Mouse (Mus musculus) MEL (cell line): ENCODE data around the gene Gfpt1. TPM values are rescaled to one million over a fixed set of nuclear protein-coding genes. Genes with fewer than 3 reads are reported as not detected.
A peak's percentile ranks its signal among the peaks of the same experiment; 100 is the strongest.

Experiments used
- DNase-seq: peaks from one replicate; pipeline ENCODE4 v3.0.0; 2011; ENCODE audit warnings: low read depth, low spot score
- H3K27ac ChIP-seq: 2 replicates; pipeline ENCODE4 v1.5.1; 2012; ENCODE audit warnings: low read depth, mild to moderate bottlenecking, control low read depth, low read length, moderate library complexity; ENCODE audit not compliant: control insufficient read depth
- H3K27me3 ChIP-seq, 2 experiments: fragments of 150-350 bp in 1 of 2; sonication (generic) in 1 of 2; 2 replicates each; pipeline ENCODE4 v1.6.1; 2012; ENCODE audit warnings: low read length in 2 of 2, mild to moderate bottlenecking in 2 of 2, improper control_type of control experiment in 1 of 2, moderate library complexity in 1 of 2; ENCODE audit not compliant: insufficient read depth in 2 of 2, control insufficient read depth in 1 of 2
- H3K36me3 ChIP-seq, 2 experiments: 2 replicates each; pipeline ENCODE4 v1.6.1; 2012 to 2014; ENCODE audit warnings: low read length in 2 of 2, improper control_type of control experiment in 1 of 2, inconsistent platforms in 1 of 2, mild to moderate bottlenecking in 1 of 2; ENCODE audit not compliant: insufficient read depth in 2 of 2, control insufficient read depth in 1 of 2
- H3K4me1 ChIP-seq, 2 experiments: fragments of 150-350 bp in 1 of 2; sonication (generic) in 1 of 2; 2 replicates each; pipeline ENCODE4 v1.6.1; 2012; ENCODE audit warnings: low read length in 2 of 2, improper control_type of control experiment in 1 of 2, mild to moderate bottlenecking in 1 of 2; ENCODE audit not compliant: insufficient read depth in 2 of 2, control insufficient read depth in 1 of 2
- H3K4me3 ChIP-seq, 2 experiments: fragments of 150-350 bp in 1 of 2; sonication (generic) in 1 of 2; 2 replicates each; pipeline ENCODE4 v1.5.1; 2012; ENCODE audit warnings: low read depth in 2 of 2, low read length in 2 of 2, mild to moderate bottlenecking in 2 of 2, moderate library complexity in 2 of 2, control low read depth in 1 of 2, improper control_type of control experiment in 1 of 2; ENCODE audit not compliant: control insufficient read depth in 1 of 2, insufficient read depth in 1 of 2
- H3K79me2 ChIP-seq: 2 replicates; pipeline ENCODE4 v1.6.1; 2012; ENCODE audit warnings: mild to moderate bottlenecking, low read length, moderate library complexity; ENCODE audit not compliant: control insufficient read depth, poor library complexity, insufficient read depth
- H3K9ac ChIP-seq: 2 replicates; pipeline ENCODE4 v1.6.1; 2012; ENCODE audit warnings: low read depth, mild to moderate bottlenecking, control low read depth, low read length, moderate library complexity; ENCODE audit not compliant: control insufficient read depth, poor library complexity, severe bottlenecking
- H3K9me3 ChIP-seq: fragments of 150-350 bp; sonication (generic); replicated peaks from 2 replicates; pipeline ENCODE4 v1.6.1; 2012; ENCODE audit warnings: mild to moderate bottlenecking, low read length, improper control_type of control experiment, moderate library complexity; ENCODE audit not compliant: insufficient read depth
- BHLHE40 ChIP-seq: IDR thresholded peaks from 2 replicates; pipeline ENCODE4 v1.6.1; 2012; ENCODE audit warnings: low read depth, mild to moderate bottlenecking, inconsistent platforms, low read length, improper control_type of control experiment, borderline replicate concordance
- CTCF ChIP-seq, 3 experiments: IDR thresholded peaks in 2 of 3; conservative IDR thresholded peaks in 1 of 3; 2 replicates each; pipeline ENCODE4 v1.5.1; 2011 to 2012; ENCODE audit warnings: low read length in 3 of 3, low read depth in 2 of 3, mild to moderate bottlenecking in 2 of 3, improper control_type of control experiment in 1 of 3, inconsistent platforms in 1 of 3, mixed read lengths in 1 of 3, moderate library complexity in 1 of 3; ENCODE audit not compliant: control insufficient read depth in 1 of 3, insufficient read depth in 1 of 3, poor library complexity in 1 of 3, severe bottlenecking in 1 of 3
- E2F4 ChIP-seq: IDR thresholded peaks from 2 replicates; pipeline ENCODE4 v1.6.1; 2011; ENCODE audit warnings: low read depth, low read length, improper control_type of control experiment, borderline replicate concordance
- EP300 ChIP-seq, 2 experiments: IDR thresholded peaks; 2 replicates each; pipeline ENCODE4 v1.6.1; 2011; ENCODE audit warnings: improper control_type of control experiment in 2 of 2, low read length in 2 of 2, low read depth in 1 of 2, mild to moderate bottlenecking in 1 of 2
- ETS1 ChIP-seq: IDR thresholded peaks from 2 replicates; pipeline ENCODE4 v1.6.1; 2012; ENCODE audit warnings: low read depth, mild to moderate bottlenecking, inconsistent platforms, low read length, improper control_type of control experiment, moderate library complexity
- GABPA ChIP-seq: IDR thresholded peaks from 2 replicates; pipeline ENCODE4 v1.6.1; 2012; ENCODE audit warnings: low read depth, mild to moderate bottlenecking, inconsistent platforms, low read length, improper control_type of control experiment, moderate library complexity
- HCFC1 ChIP-seq: IDR thresholded peaks from 2 replicates; pipeline ENCODE4 v1.6.1; 2012; ENCODE audit warnings: low read depth, mild to moderate bottlenecking, inconsistent platforms, low read length, improper control_type of control experiment, moderate library complexity
- JUND ChIP-seq: IDR thresholded peaks from 2 replicates; pipeline ENCODE4 v1.6.1; 2011; ENCODE audit warnings: low read depth, mild to moderate bottlenecking, improper control_type of control experiment, low read length
- KAT2A ChIP-seq: conservative IDR thresholded peaks from 2 replicates; pipeline ENCODE4 v1.6.1; 2012; ENCODE audit warnings: low read depth, low read length, improper control_type of control experiment, inconsistent platforms
- MAFK ChIP-seq: IDR thresholded peaks from 2 replicates; pipeline ENCODE4 v1.6.1; 2011; ENCODE audit warnings: low read depth, mild to moderate bottlenecking, low read length, improper control_type of control experiment, borderline replicate concordance
- MAX ChIP-seq: IDR thresholded peaks from 2 replicates; pipeline ENCODE4 v1.6.1; 2011; ENCODE audit warnings: low read length, improper control_type of control experiment
- MEF2A ChIP-seq: IDR thresholded peaks from 2 replicates; pipeline ENCODE4 v1.6.1; 2014; ENCODE audit warnings: low read depth, mild to moderate bottlenecking, inconsistent platforms, low read length, improper control_type of control experiment; ENCODE audit not compliant: poor library complexity, insufficient replicate concordance, severe bottlenecking; ENCODE audit errors: extremely low read depth
- MXI1 ChIP-seq: IDR thresholded peaks from 2 replicates; pipeline ENCODE4 v1.6.1; 2011; ENCODE audit warnings: mild to moderate bottlenecking, low read depth, low read length, improper control_type of control experiment
- MYB ChIP-seq: IDR thresholded peaks from 2 replicates; pipeline ENCODE4 v1.6.1; 2011; ENCODE audit warnings: mild to moderate bottlenecking, low read depth, low read length, improper control_type of control experiment
- MYC ChIP-seq: IDR thresholded peaks from 2 replicates; pipeline ENCODE4 v1.6.1; 2011; ENCODE audit warnings: low read depth, mild to moderate bottlenecking, low read length, improper control_type of control experiment, moderate library complexity
- NELFE ChIP-seq: IDR thresholded peaks from 2 replicates; pipeline ENCODE4 v1.6.1; 2011; ENCODE audit warnings: low read depth, low read length, improper control_type of control experiment
- NRF1 ChIP-seq: IDR thresholded peaks from 2 replicates; pipeline ENCODE4 v1.6.1; 2014; ENCODE audit warnings: low read depth, mild to moderate bottlenecking, inconsistent platforms, low read length, improper control_type of control experiment, moderate library complexity; ENCODE audit not compliant: poor library complexity, insufficient read depth, severe bottlenecking
- POLR2AphosphoS2 ChIP-seq: IDR thresholded peaks from 2 replicates; pipeline ENCODE4 v1.6.1; 2011; ENCODE audit warnings: low read length, improper control_type of control experiment
- RAD21 ChIP-seq: IDR thresholded peaks from 2 replicates; pipeline ENCODE4 v1.6.1; 2011; ENCODE audit warnings: mild to moderate bottlenecking, low read depth, low read length, improper control_type of control experiment
- RCOR1 ChIP-seq: IDR thresholded peaks from 2 replicates; pipeline ENCODE4 v1.6.1; 2012; ENCODE audit warnings: low read depth, mild to moderate bottlenecking, inconsistent platforms, low read length, improper control_type of control experiment
- SIN3A ChIP-seq: IDR thresholded peaks from 2 replicates; pipeline ENCODE4 v1.6.1; 2012; ENCODE audit warnings: low read length, improper control_type of control experiment, inconsistent platforms
- USF1 ChIP-seq: IDR thresholded peaks from 2 replicates; pipeline ENCODE4 v1.6.1; 2014; ENCODE audit warnings: low read depth, mild to moderate bottlenecking, inconsistent platforms, low read length, improper control_type of control experiment, moderate library complexity
- USF2 ChIP-seq, 2 experiments: IDR thresholded peaks; 2 replicates each; pipeline ENCODE4 v1.6.1; 2011 to 2012; ENCODE audit warnings: improper control_type of control experiment in 2 of 2, low read length in 2 of 2, borderline replicate concordance in 1 of 2, inconsistent platforms in 1 of 2, low read depth in 1 of 2, mild to moderate bottlenecking in 1 of 2; ENCODE audit not compliant: insufficient read depth in 1 of 2
- ZC3H11A ChIP-seq: IDR thresholded peaks from 2 replicates; pipeline ENCODE4 v1.6.1; 2012; ENCODE audit warnings: low read depth, mild to moderate bottlenecking, inconsistent platforms, low read length, improper control_type of control experiment
- ZKSCAN1 ChIP-seq: IDR thresholded peaks from 2 replicates; pipeline ENCODE4 v1.6.1; 2012; ENCODE audit warnings: low read depth, mild to moderate bottlenecking, inconsistent platforms, low read length, improper control_type of control experiment, moderate library complexity
- ZMIZ1 ChIP-seq: IDR thresholded peaks from 2 replicates; pipeline ENCODE4 v1.6.1; 2012; ENCODE audit warnings: low read depth, mild to moderate bottlenecking, inconsistent platforms, low read length, improper control_type of control experiment, moderate library complexity
- ZNF384 ChIP-seq: IDR thresholded peaks from 2 replicates; pipeline ENCODE4 v1.6.1; 2012; ENCODE audit warnings: low read depth, mild to moderate bottlenecking, inconsistent platforms, low read length, improper control_type of control experiment
- polyA plus RNA-seq, 2 experiments: library from polyadenylated mRNA; stranded (reverse) in 1 of 2; unstranded in 1 of 2; fragments of >175 nt in 1 of 2; fragments of >200 nt in 1 of 2; gene quantifications; 2 replicates each; pipeline versions ENCODE4 v1.2.1 to v1.2.4; 2012; ENCODE audit warnings: low replicate concordance in 2 of 2, low read depth in 1 of 2; ENCODE audit not compliant: insufficient read length in 2 of 2, insufficient read depth in 1 of 2, missing spikeins in 1 of 2
- total RNA-seq: library from RNA; depleted of rRNA; stranded (reverse); fragments of 300-350 nt; gene quantifications from 2 replicates; pipeline ENCODE4 v1.2.3, GENCODE M21; 2012

Gfpt1 gene
- total and polyA plus RNA-seq, 3 experiments = 29.6 to 69.3 (median 33.5) TPM

DNA sequence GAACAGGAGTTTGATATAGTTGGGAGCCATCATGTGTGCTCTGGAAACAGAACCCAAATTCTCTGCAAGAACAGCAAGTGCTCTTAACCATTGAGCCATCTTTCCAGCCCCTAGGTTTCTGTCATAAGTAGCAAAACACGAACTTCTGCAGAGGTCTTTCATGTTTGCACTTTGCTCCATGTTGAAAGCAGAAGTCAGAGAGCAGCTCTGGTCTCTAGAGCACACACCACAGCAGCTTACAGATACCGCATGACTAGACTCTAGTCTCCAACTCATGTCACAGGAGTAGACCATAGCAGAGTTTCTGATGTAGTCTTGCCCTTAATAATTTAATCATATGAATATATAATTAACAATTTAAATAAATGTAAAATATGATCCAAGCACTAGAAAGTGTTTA lies 25.6 kb downstream of the Gfpt1 start:
- Histone ChIP-seq H3K79me2 (no peaks in the 10 kb centered on the region), H3K4me1 (peaks cover 17 to 21% of the 10 kb centered on the region in 2 experiments), H3K27ac (0 out of 2 replicates have a peak overlapping the region, but pooled peaks have one; percentile 8), H3K27me3 (no peaks in the 10 kb centered on the region), H3K9ac (no peak overlapping the region), H3K36me3 (peaks cover 33 to 46% of the 10 kb centered on the region in 2 experiments), H3K4me3 (no peak overlapping the region), H3K9me3 (no peaks in the 10 kb centered on the region)
- DNase-seq = peak; percentile 40
- TF ChIP-seq ETS1 (0 out of 2 replicates have a peak, but pooled peaks have one; percentile 26), RAD21 (no peak)

- H3K27ac ChIP-seq = no peak overlapping the region
Measured at GRCm38 (mm10) chr6:87069195-87069900, 26.7 kb downstream of the Gfpt1 start.

GRCm38 (mm10) chr6:87070641-87071040 lies 28.0 kb downstream of the Gfpt1 start:
- TF ChIP-seq ZC3H11A = no peak
- TF ChIP-seq E2F4 = no peak
- TF ChIP-seq RCOR1 = no peak
- no peak for TF ChIP-seq MAFK
- no peak for TF ChIP-seq ZNF384
- no peak for TF ChIP-seq MAX
- TF ChIP-seq MYB = no peak
- no peak for TF ChIP-seq GABPA
- TF ChIP-seq ZKSCAN1 = no peak
- TF ChIP-seq ZMIZ1 = no peak
- no peak for TF ChIP-seq USF1
- TF ChIP-seq EP300 (IDR thresholded peaks at IDR 0.05; ENCODE audit: low read depth in 1 of 2, low read length in 2 of 2) = no peak
- TF ChIP-seq BHLHE40 = no peak
- Histone ChIP-seq H3K27ac (no peak overlapping the region), H3K9ac (no peak overlapping the region), H3K4me3 (no peak overlapping the region), H3K36me3 (peaks cover 48 to 53% of the 10 kb centered on the region in 2 experiments), H3K9me3 (no peaks in the 10 kb centered on the region), H3K27me3 (no peaks in the 10 kb centered on the region), H3K79me2 (no peaks in the 10 kb centered on the region; the same call in 1 of the 2 replicates), H3K4me1 (peaks cover 31 to 36% of the 10 kb centered on the region in 2 experiments)
- DNase-seq = no peak

More at GRCm38 (mm10) chr6:87069195-87069900, 26.7 kb downstream of the Gfpt1 start:
- Histone ChIP-seq H3K79me2 (no peaks in the 10 kb centered on the region; the same call in 1 of the 2 replicates), H3K4me1 (peaks cover 23 to 29% of the 10 kb centered on the region in 2 experiments), H3K9ac (no peak overlapping the region), H3K9me3 (no peaks in the 10 kb centered on the region), H3K4me3 (no peak overlapping the region), H3K27me3 (no peaks in the 10 kb centered on the region), H3K36me3 (peaks cover 40 to 48% of the 10 kb centered on the region in 2 experiments)
- no peak for DNase-seq
- TF ChIP-seq ETS1 (no peak), USF2 (IDR thresholded peaks at IDR 0.05; ENCODE audit: borderline replicate concordance in 1 of 2, insufficient read depth in 1 of 2, low read depth in 1 of 2, low read length in 2 of 2) (no peak), MEF2A (no peak), KAT2A (no peak), ZC3H11A (no peak), NRF1 (no peak), USF1 (no peak), MAFK (no peak), RCOR1 (no peak), MYC (no peak), JUND (no peak), NELFE (no peak), MAX (no peak), POLR2AphosphoS2 (no peak), CTCF (IDR thresholded peaks at IDR 0.05 in 2 of 3, conservative IDR thresholded peaks at IDR 0.05 in 1 of 3; ENCODE audit: control insufficient read depth in 1 of 3, insufficient read depth in 1 of 3, low read depth in 2 of 3, low read length in 3 of 3, poor library complexity in 1 of 3, severe bottlenecking in 1 of 3) (no peak), HCFC1 (no peak), MXI1 (no peak), GABPA (no peak), SIN3A (no peak)
